Mouse (Mus musculus) testis, adult 10 weeks (tissue): Measurements from ENCODE around the gene Aldh18a1. TPM values are rescaled to one million over a fixed set of nuclear protein-coding genes. Genes with fewer than 3 reads are reported as not detected.

ENCODE experiments used
- polyA plus RNA-seq: library from polyadenylated mRNA; stranded (reverse); fragments of 350-450 nt; fragmentation: Illumina TruSeq; extraction: RNeasy Lipid Tissue Mini Kit (QIAGEN cat#74804); gene quantifications from one replicate; pipeline ENCODE4 v1.2.3, GENCODE M21; 2014; ENCODE audit warnings: low read depth, low replicate concordance

Gene Aldh18a1
- polyA plus RNA-seq, result 0.87 TPM

GRCm38 (mm10) chr19:40588293-40588654 lies at the start of gene Aldh18a1:
Aldh18a1 (minus strand) TSS chr19:40588463.

GRCm38 (mm10) chr19:40611830-40612506 lies 23.7 kb upstream of the Aldh18a1 start, which contains the start of the genes Tctn3 and Entpd1:
Tctn3 (minus strand) TSS chr19:40612233.
Entpd1 (plus strand) TSS chr19:40612366.

GRCm38 (mm10) chr19:40513632-40514078 lies 74.6 kb downstream of the Aldh18a1 start, which contains the start of gene Sorbs1:
Sorbs1 (minus strand) TSS chr19:40513779.

Other genes with a start within 250 kb of the Aldh18a1 start
- gene Sorbs1, start 74.7 kb downstream of the Aldh18a1 start, polyA plus RNA-seq, result 29.3 TPM
- gene Tctn3, start 23.8 kb upstream of the Aldh18a1 start, polyA plus RNA-seq, result 10.8 TPM
- 27.3 TPM for gene Entpd1, start 23.9 kb upstream of the Aldh18a1 start, polyA plus RNA-seq
- gene Cc2d2b, start 160.3 kb upstream of the Aldh18a1 start, polyA plus RNA-seq, result 57.5 TPM
- 2.3 TPM for gene Ccnj, start 242.8 kb upstream of the Aldh18a1 start, polyA plus RNA-seq